Mouse (Mus musculus) cerebellum, postnatal 14 days (tissue): ENCODE data around the gene Hdac7.

Experiments
- DNase-seq, 2 experiments: peaks; one replicate each; pipeline ENCODE4 v3.0.0; 2021; ENCODE audit warnings: mixed read lengths in 2 of 2

The Hdac7 gene

DNA sequence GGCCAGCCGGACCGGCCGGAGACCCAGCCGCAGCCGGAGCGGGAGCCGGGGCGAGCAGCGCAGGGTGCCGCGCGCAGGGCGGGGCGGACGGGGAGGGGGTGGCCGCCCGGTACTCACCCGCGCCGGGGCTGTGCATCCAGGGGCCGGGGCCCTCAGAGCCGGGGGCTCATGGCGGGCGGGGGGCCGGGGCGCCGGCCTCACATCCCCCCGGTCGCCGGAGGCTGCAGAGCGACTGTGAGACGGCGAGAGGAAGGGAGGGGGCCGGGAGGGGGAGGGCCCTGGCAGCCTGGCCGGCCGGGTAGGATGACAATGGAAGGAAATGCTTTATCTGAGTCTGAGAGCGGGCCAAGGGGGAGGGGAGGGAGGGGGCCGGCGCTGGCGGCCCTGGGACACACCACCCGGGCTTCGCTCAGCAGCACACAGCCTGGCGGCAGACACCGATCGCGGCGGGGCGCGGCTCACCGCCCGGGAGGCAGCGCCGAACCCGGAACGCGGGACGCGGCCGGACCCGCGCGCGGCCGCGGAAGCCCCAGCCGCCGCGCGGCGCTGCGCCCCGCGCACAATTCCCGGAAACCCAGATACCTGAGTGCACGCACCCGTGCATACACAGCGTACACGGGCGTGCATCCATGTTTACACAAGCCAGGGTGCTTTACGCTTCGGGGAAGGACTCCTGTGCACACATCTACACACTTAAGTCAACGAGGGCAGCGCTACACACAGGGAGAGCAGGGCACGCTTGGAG lies 12.9 kb downstream of the Hdac7 start:
- peak; percentile 77 to 81 for DNase-seq

DNA sequence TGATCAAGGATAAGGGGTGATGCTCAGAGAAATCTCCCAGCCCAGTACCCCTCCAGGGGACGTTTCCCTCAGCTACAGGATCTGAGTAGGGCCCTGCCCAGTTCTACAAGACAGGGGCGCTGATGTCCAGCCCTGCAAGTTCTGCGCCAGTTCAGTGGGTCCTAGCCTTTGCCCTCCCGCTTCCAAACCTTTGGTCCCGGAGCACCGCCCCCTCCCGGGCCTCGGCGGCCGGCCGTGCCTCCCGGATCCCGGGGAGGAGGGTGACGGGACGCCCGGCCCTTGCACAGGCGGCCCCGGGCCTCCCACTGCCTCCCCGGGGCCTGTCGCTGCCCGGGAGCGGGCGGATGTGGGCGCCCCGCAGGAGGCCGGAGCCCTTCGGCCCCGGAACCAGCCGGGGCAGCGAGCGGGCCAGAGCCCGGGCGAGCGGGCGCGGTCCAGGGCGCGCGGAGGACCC lies 13.5 kb downstream of the Hdac7 start:
- peak; percentile 55 to 64 for DNase-seq

DNA sequence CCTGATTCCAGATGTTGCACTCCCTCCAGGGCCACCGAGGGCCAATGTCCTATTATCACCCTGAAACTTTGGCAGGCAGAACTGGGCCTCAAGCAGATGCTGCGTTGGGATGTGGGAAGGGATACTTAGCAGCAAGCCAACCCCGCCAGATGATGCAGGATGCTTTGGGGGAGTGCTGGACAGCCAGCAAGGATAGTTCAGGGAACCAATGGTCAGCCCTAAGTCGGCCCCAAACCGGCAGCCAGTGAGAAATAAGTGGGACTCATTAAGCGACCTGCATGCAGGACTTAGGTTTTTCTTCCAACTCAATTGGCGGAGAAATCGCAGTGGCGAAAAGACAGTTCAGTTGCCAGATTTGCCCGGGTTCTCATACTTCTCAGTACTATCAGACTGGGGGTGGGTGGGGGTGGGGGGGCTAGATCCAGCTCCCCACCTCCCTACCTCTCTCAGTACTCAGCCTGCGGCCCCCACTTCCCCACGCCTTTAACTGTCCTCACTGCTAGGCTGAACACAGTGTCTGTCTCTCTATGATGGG lies 14.0 kb downstream of the Hdac7 start:
- DNase-seq, result no peak

DNA sequence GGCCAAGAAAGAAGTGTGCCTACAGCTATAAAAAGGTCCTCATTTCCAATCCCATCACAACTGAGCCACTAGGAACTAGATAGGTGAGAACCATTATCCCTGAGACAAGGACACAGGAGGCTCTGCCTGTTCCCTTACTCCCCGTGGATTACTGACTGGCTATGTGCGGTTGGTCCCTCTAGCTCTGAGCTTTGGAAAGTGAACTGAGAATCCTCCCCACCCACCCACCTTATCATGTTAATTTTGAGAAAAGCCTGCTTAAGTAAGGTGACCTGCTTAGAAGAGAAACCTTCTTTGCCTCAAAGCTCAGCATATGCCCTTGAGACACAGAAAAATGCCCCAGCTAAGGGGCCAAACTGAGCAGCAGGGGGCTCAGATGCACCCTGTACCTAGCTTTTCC lies 14.9 kb downstream of the Hdac7 start:
- no peak for DNase-seq

DNA sequence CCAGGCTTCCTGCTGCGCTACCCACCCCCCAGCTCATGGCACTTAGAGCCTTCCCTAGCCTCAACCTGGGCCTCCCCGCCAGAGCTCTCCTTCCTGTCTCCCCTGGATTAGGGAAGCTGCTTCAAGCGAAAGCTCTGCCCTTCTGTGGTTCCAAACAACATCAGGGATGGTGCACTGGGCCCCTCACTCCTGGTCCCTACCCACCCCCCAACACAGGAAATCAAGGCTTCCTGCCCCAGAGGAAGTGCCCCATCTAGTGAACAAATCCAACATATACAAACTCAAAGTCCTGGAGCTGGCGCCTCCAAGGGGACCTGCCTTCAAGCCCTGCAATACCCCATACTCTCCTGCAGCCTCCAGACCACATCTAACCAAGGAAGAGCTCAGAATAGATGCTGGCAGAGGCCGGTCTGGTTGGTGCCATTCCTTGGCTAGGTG lies 15.4 kb downstream of the Hdac7 start:
- no peak for DNase-seq

DNA sequence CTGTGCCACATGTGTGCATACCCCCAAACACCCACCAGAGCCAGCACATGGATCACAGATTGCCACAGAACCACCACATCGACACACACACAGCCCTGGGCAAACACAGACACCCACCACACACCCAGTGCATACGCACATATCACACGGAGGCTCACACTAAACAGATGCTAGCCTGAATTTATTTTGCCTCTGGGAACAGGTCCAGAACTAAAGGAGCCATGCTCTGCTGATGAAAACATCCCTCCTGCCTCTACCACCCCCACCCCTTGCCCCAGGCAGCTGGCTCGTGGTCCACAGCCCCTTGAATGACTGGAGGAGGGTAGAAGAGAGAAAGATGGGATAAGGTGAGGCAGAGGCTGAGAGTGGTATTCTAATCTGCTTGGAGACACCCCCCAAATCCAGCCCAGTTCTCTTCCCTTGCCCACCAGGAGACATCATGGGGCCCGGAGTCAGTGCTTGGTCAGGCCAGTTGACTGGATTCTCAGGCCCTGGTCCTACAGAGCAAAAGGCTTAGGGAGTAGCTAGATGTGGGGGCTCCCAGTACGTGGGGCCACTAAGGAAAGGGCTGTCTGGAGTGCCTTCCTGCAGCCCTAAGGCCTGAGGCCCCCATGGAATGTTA lies 16.0 kb downstream of the Hdac7 start:
- no peak for DNase-seq

DNA sequence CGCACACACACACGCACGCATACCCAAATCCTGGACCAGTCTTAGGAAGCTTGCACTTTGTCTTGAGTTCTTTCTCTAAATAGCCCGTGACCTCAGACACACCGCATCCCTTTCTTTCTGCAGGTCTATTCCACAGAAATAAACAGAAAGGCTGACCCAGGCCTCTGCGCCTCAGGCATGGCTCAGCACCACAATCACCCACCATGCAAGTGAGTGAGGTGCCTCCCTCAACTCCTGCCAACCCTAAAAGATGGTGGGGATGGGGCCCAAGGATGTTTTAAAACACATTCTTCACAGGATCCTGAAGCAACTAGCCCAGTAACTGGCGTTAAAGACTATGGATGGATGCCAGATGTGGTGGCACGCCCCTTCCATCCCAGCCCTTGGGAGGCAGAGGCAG lies 16.9 kb downstream of the Hdac7 start:
- no peak for DNase-seq

DNA sequence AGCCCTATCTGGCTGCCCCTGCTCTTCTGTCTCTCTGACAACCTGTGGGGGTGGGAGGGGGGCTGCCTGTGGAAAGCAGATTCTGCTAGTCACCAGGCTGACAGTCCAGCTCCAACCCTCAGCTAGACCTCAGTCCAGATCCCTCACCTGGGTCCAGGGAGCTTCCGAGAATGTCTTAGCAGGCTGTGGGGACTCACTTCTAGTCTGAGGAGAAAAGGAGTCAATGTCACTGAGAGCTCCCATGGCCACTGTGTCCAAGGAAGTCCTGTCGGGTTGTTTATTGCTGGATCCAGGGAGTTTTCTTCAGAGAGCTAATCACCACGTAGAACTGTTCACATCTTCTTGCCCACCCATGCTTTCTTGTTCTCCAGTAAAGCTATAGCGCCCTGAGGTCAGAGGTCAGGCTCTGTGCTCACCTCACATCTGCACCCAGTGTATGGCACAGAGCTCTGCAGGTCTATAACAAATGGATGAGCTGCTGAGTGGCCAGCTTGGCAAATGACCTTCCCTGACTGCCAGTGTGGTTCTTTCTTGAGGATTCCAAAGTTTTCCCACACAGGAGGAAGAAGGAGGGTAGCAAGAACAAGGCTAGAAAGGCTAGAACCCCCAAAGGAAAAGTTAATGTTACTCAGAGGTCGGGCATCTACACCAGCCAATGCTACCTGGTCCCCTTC lies 17.6 kb downstream of the Hdac7 start:
- DNase-seq, result no peak

DNA sequence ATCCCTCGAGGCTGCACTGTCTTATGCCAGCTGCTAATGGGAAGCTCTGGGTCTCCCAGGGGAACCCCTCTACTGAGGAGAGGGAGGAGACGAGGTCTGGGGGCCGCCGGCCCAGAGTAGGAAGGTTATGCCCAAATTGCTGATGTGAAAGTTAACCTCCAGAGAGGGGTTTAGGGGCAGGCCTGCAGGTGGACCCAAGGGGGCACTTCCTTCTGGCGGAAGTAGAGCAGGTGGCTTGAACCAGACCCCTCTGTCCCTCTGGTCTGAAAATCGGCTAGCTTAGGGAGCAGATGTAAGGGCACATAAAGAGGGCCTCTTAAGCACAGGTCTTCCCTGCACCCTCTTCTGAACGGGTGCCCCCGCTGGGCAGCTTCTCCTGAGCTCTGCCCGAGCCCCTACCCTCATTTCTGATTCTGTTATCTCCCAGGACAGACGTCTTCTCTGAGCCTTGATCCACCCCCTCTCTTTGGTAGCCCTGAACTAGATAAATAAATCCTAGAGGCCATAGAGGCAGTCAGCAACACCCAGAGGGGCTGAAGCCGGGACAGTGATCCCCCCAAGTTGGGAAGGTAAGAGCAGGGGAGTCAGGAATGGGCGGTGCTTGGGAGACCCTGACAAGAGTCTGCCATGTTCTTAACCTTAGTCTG lies 18.2 kb downstream of the Hdac7 start:
- DNase-seq, result no peak

DNA sequence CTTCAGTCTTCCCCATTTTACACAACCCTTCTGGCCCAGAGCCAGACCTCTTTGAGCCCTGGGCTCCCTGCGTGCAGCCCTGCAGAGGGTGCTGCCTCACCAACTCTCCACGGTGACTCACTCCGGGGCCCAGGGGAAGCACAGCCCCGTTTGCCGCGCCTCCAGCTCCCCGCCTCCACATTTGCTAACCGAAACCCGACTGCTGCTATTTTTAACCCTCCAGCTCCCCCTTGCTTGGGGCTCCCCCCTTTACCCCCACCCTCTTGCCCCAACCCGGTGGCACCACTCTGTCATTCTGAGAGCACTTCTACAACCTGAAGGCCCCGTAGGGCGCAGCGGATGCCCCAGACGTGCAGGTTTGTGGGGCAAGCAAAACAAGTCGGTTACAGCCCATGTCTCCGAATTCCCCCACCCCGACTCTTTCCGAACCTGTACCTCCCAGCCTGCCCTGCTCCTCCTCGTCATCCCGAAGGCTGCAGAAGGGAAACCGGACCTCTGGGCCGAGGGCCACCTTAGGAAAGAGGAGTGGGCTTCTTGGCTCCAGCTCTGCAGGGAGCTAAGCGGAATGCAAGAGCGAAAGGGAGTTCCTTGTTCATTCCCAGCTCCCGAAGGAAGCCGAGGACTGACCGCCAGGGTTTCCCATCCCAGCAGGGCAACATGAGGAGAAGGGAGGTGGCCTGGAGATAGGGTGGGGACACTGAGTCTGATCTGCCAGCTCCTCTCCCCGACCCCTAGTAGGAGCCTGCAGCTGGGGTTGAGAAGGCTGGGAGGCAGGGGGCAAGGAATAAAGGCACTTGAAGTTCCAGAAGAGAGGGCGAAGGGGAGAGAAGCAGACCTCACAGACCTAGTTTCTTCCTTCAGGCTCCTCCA lies 19.0 kb downstream of the Hdac7 start:
- peak in 1 of 2 experiments; percentile 58 for DNase-seq

DNA sequence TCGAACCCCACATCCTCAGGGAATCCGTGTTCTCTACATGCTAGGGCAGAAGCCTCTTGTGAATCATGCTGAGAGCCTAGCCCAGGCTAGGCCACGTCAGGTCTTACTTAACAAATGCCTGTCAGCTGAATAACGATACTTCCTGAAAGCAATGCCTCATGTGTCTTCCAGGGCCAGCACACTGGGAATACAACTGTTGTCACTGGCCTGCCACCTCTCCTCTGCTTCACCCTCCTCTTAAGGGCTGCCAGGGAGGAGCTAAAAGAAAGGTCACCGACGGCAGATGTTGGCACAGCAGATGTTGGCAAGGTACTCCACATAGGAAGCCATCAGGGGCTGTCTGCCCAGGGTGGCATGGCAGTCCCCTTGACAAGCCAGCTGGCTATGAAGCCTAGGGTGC lies 20.3 kb downstream of the Hdac7 start:
- DNase-seq, result no peak

DNA sequence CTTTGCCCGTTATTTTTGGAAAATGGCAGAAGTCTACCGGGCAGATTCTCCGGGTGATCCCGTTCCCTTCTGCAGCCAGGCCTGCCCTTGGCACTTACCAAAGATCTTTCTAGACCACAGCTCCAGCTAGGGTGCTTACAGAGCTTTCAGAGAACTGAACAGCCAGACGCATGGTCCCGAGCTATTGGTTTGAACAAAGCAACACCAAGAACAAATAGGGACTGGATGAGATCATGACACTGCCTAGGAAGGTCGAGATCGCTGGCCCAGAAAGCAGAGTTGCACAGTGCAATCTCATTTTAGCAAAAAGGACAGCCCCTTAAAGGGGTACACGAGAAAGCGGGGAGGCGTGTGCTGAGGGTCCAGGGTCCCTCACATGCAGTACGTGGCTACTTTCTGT lies 20.8 kb downstream of the Hdac7 start:
- no peak for DNase-seq

DNA sequence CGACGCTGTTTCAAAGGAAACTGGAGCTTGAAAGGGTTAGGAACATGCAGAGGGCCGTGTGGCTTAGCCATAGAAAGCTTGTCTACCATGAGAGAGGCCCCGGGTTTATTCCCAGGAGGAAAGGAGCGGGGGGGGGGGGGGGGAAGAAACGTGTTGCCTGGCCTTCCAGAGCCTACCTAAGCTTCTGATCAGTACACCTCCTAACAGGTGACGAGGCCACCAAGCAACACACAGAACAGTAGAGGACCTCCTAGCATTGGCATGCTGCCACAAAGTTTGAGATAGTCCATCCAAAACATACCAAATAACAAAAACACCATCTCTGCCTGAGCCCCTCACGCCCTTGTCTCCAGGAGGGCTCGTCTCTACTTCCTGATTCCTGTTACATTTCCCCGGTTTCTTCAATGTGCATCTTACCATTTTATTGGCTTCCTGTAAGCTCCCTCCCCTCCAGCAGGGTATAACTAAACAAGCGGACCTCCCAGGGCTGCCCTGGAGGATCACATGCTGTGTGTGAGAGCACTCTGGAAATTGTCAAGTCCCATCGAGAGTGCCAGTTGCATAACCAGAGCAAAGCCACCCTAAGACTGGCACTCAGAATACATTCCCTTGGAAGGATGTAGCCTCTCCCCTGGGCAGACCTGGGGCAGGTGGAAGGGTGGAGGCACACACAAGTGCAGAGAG lies 21.6 kb downstream of the Hdac7 start:
- no peak for DNase-seq

DNA sequence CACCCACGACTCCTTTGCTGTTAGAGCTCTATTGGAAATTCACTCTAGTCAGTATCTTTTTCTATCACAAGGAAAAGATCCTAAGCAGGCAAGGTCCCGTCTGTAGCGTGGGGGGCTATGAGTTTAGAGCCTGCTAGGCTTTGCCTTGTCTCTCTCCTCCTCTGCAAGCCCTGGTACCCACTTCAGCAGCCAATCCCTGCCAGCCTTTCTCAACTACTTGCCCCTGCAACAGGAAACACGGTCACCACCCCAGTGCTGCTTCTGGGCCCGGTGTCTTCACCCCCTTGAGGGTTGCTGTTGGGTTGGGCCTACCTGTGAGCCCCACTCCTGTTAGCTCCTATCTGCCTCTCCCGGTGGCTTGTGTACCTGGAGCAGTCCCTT lies 22.3 kb downstream of the Hdac7 start:
- DNase-seq, result no peak

DNA sequence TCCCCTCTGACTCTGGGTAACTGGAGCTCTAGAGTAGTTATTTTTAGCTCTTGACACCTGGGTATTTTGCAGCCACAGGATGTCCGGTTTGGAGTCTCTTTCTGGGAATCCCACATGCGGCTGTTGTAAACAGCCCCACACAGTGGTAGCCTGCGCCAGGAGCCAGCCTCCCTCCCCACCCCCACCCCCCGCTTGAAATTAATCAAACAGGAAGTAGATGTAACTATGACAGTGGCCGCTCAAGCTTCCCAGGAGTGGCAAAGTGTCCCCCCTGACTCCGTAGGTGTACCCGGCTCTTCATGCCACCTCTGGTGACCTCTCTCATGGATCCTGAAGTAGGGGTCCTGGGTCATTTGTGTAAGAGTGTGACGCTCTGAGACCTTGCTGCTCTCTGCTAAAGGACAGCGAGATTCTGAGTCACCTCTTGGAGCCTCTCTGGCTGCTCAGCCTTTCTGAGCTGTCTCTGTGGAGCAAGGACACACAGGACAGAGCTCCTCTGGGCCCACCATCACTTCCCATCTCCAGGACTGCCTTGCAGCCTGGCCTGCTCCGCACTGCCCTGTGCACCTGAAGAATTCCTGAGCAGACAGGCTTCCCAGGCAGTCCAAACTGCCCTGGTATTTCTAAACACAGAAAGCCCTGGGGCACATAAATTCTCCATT lies 22.9 kb downstream of the Hdac7 start:
- DNase-seq, result no peak

DNA sequence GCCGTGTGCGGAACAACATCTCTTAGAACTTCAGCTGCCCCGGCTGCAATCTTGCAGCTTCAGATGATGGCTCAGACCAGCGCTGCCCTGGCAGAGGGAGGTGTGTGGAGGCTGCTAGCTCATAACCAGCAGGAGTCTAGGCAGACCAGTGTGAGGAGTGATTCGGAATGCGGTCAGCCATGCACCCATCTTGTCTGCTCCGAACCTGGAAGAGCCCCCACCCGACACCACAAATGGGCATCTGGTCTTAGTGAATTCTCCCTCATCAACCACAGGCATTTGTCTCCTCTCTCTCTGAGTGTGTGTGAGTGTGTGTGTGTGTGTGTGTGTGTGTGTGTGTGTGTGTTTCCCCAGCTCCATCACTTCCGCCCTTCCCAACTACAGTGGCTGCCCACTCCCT lies 24.4 kb downstream of the Hdac7 start:
- DNase-seq, result no peak

DNA sequence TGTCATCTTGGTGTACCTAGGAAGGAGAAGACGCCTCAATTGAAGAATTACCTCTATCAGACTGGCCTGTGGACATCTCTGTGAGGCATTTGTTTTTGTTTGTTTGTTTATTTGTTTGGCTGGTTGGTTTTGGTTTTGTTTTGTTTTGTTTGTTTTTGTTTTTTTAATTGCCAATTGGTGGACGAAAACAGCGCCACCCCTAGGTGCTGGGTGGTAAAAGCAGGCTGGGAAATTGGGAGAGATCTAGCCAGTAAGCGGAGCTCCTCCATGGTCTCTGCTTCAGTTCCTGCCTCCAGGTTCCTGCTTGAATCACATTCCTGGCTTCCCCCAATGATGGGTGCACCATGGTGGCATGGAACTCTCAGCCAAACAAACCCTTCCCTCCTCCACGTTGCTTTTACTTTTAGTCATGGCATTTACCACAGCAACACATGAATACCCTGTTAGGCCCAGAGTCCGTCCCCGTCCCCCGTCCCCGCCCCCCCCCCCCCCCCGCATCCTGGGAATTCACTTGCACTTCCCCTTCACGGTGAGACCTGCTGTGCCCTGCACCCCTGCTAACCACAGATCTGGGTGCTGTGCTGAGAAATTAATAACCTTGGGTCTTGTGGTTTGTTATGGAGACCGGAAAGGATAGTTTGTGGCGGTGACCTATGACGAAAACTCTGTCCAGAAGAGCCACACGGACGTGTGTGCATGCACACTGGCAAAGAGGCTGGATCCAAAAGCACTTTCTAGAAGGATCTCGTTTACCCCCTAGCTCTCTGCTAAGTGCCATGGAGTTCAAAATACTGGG lies 27.9 kb downstream of the Hdac7 start:
- DNase-seq, result no peak

DNA sequence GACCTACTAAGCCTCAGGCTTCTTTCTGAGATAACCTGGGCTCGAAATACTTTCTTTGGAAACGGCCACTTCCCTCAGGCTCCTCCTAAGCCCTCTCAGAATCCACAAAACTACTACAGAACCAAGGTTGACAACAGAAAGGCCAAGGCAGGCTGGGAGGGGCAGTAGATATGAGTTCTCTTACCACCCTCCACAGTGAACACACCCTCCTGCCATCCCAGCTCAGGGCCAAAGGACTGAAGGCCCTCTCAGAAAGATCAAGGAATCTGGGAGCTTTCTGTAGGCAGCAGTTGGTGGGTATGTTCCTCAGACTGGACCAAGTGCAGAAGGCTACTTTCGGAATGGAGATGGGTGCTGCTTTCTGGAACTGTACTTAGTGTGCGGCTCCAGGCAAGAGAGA lies 29.0 kb downstream of the Hdac7 start:
- no peak for DNase-seq

DNA sequence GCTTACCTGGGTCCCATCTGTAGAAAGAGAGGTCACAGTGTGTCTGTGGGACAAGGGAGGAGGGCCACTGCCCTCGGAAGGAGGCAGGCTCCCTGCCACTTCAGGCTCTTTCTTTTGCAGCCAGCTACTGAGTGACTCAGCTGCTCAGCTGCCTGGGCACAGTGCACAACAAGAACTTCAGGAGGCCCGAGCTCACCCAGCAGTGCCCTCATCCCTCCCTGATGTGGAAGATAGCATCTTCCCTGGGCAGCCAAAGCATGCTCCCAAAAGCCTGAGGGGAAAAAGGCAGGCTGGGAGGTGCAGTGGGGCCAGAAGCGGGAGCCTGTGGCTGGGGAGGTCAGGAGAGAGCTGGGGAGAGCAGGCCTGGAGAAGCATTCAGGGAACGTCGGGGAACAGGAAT lies 29.6 kb downstream of the Hdac7 start:
- DNase-seq, result no peak
